Mouse (Mus musculus) 416B (cell line): ENCODE results near the gene Capn9.

Source experiments
- DNase-seq: peaks from one replicate; pipeline ENCODE4 v3.0.0; 2011; ENCODE audit warnings: low read depth

Capn9 gene

DNA sequence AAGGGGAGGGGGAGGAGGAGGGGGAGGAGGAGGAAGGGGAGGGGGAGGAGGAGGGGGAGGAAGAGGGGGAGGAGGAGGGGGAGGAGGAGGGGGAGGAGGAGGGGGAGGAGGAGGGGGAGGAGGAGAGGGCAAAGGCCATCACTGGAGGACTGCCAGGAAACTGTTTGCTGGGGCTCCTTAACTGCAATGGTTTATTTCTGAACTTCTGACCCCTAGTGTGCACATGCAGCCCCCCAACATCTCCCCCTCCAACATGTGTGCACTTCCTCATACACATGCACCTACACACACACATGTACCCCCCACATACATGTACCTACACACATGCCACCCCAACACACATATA is 3.5 kb upstream of the Capn9 start:
- DNase-seq = peak; percentile 8

DNA sequence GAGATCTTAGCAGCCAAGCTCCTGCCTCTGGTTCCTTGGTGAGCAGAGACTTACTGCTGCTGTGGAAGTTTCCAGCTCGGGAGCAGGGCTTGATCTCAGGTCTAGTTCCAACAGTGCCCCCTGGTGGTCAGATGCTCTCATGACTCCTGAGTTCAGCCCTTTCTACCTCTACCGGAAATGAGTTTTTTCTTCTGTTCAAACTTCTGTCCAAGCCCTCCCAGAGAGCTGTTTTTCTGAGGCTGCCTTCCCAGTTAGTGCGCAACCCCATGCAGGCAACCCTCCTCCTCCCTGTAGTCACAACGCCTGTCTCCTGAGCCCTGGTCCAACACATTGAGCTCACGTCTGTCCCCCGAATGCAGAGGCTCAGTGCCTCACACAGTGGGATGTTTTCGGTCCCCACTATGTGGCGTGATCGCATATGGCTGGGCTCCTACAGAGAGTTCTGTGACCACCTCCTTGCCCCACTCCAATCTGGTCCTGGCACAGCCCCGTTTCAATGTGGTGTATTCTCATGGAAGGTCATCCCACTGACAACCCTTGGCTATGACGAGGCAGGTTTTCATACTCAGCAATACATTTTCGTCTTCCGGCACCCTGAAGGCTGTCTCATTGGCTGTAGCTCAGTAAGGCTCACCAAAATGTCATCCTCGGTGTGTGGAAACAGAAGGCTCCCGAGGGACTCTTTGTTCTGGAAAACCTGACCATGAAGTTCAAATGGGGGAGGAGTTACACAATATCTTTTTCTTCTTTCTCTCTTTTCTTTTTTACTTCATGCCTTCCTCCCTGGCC is 2.2 kb upstream of the Capn9 start:
- peak; percentile 83 for DNase-seq

DNA sequence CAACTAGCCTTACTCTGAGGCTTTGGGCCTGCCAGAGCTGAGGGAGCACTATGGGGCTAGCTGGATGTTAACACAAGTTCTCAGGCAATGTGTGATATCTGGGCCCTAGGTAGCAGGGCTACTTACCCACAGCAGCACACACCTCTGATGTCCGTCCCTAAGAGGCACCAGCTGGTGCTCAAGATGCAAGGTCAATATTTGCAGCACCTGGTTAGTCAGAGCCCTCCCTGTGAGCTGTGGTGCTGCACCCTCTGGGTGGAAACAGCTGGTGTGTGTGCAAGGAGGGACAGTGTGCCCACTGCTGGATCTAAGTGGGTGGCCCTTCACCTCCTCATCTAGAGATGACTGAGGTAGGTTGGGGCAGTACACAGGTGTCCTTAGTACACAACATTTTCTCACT is 840 bp downstream of the Capn9 start:
- no peak for DNase-seq

DNA sequence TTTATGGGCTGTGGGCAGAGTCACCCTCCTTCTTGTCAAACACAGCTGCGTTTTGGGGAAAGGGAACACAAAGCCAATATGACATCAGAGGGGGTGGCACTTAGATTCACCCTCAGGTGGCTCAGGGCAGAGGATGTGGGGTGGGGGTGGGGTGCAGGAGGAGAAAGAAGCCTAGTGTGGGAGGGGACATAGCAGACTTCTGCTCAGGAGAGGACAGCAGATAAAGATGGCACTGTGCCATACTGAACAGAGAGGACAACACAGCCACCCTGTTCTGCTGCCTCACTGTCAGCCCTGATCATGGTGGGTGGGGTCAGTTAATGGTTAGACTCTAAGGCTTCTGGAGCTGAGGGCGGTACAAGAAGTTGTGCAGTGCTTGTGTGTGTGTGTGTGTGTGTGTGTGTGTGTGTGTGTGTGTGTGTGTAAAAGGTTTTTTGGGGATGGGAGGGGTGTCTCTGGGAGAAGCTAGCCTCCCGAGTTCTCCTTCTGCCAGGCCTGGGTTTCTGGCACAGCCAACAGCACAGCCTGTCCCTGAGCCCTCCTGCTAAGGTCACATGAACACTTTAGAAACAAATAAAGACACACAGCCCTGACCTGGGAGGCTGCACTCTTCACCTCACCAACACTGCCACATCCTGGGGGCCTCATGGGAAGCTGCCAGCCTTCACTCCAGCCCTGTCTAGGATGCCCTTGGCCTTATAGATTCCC is 10.0 kb downstream of the Capn9 start:
- no peak for DNase-seq

DNA sequence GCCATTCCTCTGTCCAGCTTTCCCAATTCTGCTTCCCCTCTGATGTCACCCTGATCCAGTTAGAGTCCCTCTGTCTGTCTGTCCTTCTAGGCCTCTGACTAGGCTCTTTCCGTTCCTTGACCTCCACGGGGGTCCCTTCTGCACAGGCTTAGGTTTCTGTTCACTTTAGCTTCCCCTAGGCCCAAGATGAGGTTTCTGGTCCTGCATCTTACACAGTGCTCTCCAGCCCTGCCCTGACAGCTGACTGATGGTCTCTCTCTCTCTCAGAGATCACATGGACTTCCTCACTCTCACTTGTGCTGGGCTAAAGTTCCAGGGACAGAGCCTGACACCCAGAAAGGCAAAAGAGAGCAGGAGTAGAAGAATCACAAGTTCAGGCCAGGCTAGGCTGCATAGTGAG is 10.6 kb downstream of the Capn9 start:
- DNase-seq = no peak

DNA sequence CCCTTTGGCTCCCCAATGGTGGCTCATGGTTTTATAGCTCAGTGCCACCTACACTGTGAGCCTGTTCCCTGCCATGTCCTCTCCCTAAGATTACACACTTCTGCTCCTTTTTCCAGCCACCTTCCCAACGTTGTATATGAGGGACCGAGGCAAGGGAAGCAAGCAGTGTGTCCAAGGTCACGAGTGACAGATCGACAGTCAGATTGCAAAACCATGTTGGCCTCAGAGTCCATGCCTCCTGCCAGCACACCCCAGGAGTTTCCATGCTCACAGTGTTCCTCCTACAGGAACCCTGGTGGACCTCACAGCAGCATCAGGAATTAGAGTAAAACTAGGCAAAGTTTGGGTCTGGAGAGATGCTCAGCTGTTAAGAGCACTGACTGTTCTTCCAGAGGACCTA is 13.5 kb downstream of the Capn9 start:
- DNase-seq = no peak

DNA sequence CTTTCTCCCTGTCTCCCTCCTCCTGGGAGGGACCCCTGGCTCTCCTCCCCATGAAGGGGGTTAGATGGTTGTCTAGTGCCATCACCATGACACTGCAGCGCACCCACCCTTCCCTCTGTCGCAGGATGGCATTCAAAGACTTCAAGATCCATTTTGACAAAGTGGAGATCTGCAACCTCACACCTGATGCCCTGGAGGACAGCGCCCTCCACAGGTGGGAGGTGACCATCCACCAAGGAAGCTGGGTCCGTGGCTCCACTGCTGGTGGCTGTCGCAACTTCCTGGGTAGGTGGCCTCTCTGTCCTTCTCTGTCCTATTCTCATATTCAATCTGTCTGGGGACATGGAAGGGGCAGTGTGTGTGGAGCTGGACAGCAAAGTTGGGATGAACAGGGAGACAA is 28.2 kb downstream of the Capn9 start:
- DNase-seq = peak; percentile 11

DNA sequence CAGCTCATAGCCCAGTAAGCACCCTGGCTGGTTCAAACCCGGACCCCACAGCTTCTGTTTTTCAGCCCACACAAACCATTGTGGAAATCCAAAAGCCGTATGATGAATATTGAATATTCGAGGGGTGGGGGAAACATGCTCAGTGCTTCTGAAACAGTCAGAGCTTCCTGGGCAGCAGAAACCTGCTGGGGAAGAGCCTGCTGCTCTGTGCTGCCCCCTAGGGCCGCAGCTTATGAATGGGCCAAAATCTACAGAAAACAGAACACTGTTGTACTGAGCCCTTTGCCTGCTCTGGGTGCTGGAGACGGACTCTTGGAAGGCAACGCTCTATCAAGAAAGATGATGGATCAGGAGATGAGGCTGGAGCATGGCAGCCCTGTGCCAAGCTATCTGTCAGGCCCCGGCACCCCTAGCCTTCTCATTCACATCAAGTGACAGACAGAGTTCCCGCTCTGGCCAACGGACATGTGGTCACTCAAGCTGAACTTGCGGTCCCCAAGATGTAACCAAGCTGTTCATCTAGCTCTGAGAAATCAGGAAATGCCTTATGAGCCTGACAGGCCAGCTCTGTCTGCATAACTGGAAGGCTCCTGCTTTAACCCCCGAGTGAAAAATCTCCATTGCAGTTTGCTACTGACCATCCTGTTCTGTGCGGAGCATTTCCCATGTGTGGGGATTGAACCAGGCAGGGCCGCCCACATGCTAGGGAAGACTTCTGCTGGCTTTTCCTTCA is 32.5 kb downstream of the Capn9 start:
- DNase-seq = peak; percentile 45

DNA sequence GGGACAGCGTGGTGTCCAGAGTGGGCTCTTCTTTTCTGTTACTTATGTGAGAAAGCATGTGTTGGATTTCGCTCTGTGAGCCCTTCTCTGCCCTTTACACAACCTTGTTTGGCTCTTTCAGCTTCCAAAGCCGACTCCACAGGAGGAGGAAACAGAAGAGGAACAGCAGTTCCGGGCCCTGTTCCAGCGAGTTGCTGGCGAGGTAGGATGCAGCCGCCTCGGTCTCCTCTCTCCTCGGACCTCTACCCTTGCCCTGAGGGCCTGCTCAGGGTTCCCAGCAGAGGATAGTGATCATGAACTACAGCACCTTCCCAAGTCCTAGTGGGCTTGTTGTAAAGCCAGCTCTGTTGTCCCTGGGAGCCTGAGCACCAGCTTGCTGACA is 33.1 kb downstream of the Capn9 start:
- DNase-seq = no peak

DNA sequence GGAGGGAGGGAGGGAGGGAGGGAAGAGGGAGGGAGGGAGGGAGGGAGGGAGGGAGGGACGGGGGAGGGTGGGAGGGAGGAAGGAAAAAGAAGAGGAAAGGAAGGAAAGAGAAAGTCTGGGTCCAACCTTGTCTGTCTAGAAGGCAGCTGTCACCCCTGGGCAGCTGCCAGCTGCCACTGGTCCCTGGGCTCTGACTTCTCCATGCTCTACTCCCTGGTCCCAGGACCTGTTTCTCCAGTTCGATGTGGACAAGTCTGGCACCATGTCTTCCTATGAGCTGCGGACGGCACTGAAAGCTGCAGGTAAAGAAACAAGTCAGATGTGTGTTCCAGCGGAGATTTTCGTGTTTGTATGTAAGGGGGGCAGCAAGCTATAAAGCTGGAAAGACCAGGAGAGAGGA is 38.4 kb downstream of the Capn9 start:
- DNase-seq = no peak

DNA sequence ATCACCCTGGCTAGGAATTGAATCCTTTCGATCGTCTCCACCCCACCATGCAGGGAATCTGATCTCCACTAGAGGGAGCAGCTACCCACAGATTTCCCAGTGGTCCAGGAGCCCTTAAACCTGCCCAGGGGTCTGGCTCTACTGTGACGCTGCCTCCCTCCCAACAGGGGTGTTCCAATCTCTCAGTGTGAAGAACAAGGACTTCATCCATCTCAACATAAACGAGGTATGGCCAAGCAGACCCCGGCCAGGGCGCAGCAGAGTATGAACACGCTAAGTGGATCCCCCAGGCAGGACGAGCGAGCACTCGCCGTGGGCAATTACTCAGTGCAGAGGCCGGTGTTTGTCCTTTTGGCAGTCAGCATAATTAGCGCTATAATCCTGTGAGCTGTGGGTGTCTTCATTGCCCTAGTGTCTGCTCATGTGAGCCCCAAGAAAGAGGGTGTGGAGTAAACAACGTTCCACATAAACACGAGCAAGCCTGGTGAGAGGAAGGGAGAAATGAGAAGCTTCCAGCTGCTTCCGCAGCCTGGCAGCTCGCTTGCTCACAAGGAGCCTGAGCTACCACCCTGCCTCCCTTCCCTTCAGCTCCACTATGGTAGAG is 41.5 kb downstream of the Capn9 start:
- peak; percentile 37 for DNase-seq

DNA sequence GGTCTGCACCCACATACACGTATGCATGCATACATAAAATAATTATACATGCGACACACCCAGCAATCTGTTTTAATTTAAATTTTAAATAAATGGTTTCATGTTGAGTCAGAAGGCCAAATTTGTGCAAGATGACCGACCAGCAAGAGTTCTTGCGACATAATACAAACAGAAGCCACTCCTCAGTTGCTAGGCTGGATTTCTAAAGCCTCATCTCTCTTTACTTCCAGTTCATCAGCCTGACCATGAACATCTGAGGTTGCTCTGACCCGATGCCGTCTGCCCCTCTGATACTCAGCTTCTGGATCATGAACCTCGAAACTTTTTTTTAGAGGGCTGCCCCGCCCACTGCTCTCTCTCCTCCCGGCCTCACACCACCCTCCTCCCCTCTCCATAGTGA is 42.3 kb downstream of the Capn9 start:
- peak; percentile 55 for DNase-seq

DNA sequence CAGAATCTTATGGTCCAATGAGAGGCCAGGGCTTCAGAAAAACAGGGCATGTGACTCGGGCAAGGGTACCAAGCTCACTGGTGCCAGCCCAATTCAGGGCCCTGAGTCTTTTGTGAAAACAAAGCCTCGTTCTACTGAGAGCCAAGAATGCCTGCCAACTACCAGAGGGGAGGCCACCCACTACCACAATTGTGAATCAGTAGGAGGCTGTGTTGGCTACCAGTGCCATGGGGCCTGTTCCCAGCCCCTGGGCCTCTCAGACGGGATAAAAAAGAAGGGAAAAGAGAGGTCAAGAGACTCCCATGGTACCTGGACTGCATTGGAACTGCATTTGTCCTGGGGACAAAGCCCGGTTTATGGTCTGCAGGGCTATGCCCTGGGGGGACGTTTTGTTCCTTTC is 45.3 kb downstream of the Capn9 start:
- no peak for DNase-seq

DNA sequence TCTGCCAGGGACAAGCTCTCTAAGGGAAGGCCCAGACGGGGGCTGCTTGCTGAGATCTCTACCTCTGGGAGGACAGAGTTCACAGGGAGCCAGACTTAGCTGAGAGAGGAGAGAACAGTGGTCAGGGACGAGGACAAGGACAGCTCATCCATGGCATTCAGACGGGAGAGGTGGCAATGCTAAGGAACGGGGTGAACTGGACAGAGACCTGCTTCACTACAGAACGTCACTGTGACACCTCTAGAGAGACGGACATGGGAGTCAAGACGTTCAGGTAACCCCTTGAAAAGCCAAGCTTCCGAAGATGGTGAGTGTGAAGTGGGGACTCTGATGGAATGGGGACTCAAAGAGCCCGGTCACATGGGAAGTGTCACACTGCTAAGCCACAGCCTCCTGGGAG is 50.3 kb downstream of the Capn9 start:
- DNase-seq = no peak

DNA sequence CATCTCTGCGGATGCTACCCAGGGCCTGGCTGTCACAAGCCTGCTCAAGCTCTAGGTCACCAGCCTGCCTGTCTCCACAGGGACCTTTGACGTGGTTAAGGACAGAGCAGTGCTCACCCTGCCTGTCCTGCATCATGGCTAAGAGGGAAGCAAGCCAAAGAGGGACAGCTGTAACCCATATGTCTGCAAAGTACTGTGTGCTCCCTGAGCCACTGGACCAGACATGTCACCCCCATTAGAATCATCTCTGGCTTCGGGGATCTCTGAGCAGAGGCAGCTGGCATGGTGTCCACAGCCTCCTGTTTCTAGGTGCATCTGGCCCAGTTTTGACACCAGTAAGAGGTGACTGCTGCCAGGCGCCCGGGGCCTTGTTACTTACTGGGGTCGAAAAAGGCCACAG is 54.6 kb downstream of the Capn9 start:
- no peak for DNase-seq

DNA sequence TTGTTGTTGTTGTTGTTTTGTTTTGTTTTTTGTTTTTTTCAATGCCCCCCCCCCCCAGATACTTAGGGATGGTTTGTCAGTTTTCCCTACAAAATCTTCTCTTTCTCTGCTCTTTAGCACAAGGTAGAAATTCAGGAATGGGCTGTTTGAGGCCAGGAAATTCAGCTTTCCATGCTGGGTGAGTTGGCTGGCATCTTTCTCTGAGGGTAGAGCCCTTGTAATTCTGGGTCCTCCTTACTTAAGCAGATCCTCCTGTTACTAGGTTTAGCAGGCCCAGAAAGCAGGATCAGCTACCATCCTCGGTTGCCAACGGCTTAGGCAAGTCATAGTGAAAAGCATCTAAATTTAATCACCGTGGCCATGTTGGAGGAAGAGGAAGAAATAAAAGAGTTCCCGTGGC is 55.0 kb downstream of the Capn9 start:
- no peak for DNase-seq

DNA sequence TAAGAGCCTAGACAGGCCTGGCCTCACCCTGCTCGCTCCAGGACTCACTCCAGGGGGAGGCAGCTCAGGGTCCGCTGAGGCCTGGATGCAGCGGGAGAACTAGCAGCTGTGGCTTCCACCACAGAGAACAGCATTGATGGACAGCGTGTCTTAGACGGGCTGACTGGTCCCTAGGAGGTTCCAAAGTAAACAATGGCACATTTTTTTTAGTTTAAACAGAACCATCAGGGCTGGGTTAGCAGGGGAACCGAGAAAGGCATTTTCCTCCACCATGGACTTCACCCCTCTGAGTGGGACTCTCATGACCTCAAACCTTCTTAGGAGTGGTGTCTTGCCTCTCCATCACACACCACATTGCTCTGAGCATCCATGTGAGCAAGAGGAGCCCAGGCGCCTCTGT is 56.1 kb downstream of the Capn9 start:
- DNase-seq = no peak

DNA sequence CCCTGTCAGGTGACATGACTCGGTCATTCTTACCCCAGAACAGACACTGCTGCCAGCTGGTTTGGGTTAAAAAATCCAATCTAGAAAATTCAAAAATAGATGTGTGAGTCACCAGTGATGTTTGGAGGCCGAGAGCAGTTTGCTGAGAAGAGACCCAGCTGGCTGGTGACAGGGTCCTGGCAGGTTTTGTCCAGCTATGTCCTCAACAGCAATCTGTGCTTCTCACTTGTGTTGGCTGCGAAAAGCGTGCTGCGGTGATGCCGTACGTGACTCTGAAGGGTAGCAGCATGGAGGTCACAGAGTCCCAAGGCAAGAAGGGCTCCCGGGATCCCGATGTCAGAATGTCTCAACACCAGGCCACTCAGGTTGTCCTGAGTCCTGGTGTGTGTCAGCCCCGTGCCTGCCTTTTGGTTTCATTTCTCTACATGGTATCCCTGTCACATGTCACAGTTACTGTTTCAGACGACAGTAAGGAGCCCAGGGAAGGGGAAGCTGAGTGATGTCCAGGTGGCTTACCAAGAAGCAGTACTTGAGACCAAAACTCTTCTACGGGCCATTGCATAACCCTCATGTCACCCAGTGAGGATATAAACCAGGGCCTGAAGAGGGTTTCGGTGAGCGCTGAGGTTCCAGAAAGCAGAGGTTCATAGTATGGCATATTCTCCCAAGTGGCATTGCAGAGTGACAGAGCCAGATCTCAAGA is 57.2 kb downstream of the Capn9 start:
- DNase-seq = no peak

DNA sequence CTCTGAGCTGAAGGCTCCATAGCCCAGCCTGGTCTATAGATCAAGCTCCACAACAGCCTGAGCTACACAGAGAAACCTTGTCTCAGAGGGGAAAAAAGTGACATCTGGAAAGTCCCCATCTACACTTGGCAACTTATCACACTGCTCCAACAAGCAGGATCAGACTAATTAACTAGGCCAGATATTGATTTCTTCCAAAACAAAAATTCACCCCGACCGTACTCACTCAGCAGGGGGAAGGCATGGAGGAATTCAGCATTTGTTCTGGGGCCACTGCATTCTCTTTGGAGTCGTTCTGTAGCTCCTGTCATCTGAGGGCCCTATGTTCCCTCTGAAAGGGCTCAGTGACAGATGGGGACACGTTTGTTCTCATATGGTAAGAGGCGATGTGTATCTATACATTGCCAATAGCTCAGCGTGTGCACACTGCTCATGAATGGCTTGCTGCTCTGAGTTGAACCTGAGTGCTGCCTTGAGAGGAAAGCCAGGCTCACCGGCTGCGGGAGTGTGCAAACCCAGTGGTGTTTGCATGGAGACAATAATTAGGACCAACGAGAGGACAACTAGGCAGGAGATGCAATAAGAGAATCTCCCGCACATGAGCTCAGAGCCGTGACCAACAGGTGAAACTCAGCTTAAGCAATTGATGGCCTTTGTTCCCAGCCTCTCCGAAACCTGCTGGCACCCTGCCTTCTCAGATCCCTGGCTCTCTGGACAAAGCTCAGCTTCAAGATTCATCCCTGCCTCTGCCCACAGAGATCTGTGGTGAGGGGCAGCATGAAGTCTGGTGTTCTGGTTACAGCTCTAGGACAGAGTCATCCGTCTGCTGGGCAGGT is 58.7 kb downstream of the Capn9 start:
- no peak for DNase-seq

DNA sequence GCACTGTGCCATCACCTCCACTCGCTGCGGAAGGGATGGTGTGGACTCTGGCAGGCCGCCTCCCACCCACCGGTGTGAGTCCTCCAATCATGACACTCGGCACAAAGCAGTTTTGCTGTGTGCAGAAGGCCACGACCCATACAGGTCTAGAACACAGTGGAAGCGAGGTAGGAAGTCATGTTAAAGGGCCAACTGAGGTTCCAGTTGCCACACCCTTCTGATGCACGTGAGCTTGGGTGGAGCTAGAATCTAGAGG is 59.3 kb downstream of the Capn9 start:
- DNase-seq = no peak

DNA sequence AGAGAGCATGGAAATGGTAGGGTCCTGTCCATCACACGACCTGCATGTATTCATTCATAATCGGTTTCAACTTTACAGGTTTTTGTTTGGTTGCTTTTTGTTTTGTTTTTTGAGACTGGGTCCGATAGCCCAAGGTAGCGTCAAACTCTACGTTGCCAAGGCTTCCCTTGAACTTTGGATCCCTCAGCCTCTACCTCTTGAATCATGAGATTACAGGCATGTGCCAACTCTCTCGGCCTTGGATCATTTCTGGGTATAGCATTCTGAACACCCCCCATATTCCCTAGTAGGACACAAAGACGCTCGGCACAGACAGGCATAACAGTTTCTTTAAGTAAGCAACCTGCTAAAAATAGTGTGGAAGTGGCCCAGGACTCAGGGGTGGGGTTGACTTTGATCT is 65.7 kb downstream of the Capn9 start:
- no peak for DNase-seq
